Mouse (Mus musculus): ENCODE data around the gene Gzf1. TPM values are rescaled to one million over a fixed set of nuclear protein-coding genes. Genes with fewer than 3 reads are reported as not detected.

The Gzf1 gene
- total RNA-seq (2021), result 10 to 100 TPM; 29.7 to 30.4 TPM
- long read RNA-seq, experiment 1, full-length matches to known transcripts, result 6 of 14 reads
- long read RNA-seq, experiment 1, partial matches to known transcripts, result 6 of 14 reads
- long read RNA-seq, experiment 1, other reads (novel, unspliced or antisense), result 2 of 14 reads
- long read RNA-seq, experiment 2, full-length matches to known transcripts, result 5 of 15 reads
- long read RNA-seq, experiment 2, partial matches to known transcripts, result 10 of 15 reads
- long read RNA-seq, experiment 2, other reads (novel, unspliced or antisense), result 0 of 15 reads

DNA sequence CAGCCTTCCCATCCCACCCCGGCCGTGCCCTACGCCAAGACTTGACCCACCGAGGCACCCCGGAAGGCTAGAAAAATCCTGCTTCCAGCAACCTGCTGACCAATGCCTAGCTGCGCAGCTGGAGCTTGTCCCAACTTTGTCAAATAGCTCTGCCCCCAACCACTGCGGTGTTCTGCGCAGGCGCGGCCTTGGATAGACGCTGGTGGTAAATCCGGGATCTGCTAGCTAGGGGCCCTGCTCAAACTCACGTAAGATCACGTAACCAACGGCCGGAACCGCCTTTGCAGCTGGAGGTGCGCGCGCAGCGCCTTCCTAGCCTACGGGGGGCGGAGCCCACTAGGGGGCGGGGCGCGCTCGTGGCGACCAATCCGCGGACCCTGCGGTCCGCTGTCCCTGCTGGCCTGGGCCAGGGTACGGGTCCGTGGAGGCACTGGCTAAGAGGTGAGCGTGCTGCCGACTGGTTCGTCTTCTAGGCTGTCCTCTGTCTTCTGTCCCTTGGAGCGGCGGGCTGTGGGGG, at the start of gene Gzf1:
Gzf1 (plus strand) TSS at position 249 of the 517 bp plus-strand sequence.
- DNase-seq (ENCODE audit: low spot score in 2 of 2), result peak; percentile 99 to 100

DNA sequence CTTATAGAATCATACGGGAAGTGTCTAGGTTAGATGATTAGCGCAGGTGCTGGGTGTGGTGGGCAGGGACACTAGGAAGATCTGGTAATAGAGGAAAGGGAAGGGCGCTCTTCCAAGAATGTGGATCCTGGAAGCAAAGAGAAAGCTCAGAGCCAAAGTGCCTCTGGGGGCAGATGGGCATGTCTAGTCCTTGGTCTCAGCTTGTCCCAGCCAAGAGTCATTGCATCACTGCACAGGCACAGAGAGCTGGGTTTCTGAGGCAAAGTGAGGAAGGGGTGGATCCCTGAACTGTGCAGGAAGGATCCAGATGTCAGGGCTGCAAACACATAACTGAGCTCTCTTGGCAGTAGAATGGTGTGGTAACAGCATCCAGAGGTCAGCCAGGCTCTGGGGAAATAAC, 49.2 kb upstream of the Gzf1 start:
- DNase-seq (ENCODE audit: low spot score in 2 of 2), result no peak

DNA sequence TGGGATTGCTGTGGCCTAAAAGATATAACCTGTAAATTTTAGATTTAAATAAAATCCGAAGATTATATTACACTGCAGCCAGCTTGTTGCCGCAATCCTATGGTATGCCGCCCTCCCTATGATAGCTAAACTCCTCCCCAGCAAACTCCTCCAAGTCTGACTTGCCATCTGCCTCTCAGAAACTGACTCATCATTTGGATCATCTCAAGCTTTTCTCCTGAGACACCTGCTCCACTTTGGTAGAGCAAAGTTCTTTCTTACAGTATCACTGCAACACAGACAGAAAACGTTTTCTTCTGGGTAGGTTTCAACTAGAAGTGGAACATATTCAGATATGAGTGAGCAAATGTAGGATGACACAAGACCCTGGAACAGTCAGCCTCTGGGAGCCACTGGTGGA, 46.4 kb upstream of the Gzf1 start:
- no peak for DNase-seq (ENCODE audit: low spot score in 2 of 2)

DNA sequence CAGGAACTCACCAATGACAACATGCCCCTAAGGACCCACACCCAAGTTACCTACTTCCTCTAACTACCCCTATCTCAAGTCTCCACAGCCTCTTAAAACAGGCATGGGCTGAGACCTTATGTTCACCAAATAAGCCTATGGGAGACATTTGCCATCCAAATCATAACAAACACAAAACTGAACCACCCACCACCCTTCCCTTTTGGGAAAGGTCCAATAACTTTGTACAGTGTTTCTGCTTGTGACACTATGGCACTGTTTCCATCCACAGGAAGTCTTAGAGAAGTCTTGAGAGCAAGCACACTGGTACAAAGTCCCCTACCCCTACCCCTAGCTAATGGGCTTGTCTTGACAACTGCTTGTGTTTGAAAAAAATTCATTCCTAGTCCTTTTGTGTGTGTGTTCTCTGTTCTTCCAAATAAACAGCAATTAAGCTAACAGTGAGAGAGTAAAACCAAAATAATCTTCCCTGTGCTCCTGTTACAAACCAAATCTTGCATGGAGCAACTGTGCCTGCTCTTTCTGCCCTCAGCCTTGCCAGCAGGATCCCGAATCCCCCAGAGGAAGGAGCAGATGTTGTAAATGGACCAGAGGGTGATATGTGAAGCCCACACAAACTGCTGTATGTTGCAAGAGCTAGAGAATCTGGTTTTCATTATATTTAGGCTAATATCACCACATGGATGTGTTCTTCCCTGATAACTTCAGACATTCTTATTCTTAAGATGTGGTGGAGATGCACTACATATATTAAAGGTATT, 38.0 kb upstream of the Gzf1 start:
- no peak for DNase-seq (ENCODE audit: low spot score in 2 of 2)

DNA sequence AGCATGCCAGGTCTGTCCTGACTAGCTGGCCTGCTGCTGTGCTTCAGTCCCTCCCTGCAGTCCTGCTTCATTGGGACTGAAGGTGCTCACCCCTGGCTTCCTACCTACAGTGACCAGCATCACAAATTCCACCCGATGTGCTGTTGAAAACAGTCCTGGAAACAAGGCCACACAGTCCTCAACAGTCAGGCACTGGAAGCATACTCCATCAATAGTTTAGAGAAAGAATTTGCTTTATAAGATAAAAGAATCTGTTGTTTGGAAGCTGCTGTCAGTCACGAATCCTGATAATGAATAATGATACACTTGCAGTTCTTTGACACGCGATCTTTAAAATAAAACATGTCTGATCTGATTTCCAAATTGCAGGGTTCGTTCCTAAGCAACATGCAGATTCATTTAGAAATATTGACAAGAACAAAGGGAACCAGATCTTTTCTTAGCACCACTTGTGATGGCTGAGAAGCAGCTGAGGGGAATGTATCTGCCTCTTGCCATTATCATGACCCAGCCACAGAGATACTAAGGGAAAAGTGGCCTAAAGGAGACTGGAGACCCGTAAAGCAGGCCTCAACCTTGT, 36.3 kb upstream of the Gzf1 start:
- no peak for DNase-seq (ENCODE audit: low spot score in 2 of 2)

DNA sequence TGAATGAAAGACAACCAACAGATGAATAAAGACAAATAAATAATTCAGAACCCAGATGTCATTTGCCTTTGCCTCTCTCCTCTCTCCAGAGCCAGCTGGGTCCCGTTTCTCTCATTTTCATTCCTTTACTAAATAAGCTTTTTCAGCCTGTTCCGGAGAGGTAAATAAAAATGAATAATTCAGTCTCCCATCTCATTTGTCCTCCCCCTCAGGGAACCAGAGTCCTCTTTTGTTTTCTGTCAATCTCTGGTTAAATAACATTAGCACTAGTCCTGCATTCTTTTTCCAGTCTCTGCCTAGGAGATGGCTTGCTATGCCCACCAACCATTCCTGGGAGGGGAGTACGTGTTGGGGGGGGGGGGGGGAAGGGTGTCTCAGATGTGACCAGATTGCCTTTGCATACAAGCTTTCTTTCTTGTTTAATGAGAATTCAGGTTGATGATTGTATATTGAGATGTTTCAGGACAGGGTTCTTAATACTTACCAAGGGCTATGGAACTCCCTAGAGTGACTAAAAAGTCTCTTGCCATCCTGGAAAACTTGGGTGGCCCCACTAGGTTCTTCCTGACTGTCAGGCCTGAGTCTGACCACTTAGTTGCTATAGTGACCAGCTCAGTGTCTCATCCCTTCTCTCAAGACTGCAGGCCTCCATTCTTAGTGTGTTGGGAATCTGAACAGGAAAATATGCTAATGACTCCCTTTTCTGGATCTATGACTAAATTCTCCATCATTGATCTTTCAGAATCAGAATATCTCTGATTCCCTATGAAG, 30.1 kb upstream of the Gzf1 start:
- DNase-seq (ENCODE audit: low spot score in 2 of 2), result no peak

DNA sequence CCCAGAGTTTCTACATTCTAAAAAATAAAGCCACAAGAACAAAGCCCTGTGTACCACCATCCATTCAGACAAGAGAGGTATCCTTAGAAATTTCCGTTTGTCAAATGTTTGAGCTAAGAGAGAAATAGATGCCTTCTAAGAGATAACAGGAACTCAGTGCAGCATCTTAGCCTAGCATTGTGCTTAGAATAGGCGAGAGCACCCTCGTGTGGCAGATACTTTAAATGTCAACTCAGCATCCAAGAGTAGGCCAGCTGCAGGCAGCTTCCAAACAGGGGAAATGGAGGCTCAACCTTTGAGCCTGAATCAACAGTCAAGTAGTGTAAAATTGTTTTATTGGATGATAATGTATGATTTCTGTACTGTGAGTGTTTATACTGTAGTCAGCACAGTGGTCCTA, 25.9 kb upstream of the Gzf1 start:
- DNase-seq (ENCODE audit: low spot score in 2 of 2), result peak; percentile 66 to 70

DNA sequence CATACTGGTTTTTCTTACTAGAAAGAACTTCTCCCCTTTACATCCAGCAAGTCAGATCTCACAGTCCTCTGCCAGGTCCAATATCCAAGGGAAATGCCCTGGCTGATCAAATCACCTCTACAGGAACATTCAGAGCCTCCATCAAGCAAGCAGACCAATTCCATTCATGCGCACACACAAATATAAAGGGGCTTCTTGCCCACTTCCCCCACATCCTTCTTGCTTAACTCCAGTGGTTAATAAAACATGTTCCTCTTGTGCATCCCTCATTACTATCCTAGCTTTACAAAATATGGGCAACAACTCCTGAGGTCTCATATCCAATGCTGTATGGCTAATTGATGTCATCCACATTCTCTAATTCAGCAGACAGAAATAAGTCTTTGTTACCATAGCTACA, 17.4 kb upstream of the Gzf1 start:
- no peak for DNase-seq (ENCODE audit: low spot score in 2 of 2)

DNA sequence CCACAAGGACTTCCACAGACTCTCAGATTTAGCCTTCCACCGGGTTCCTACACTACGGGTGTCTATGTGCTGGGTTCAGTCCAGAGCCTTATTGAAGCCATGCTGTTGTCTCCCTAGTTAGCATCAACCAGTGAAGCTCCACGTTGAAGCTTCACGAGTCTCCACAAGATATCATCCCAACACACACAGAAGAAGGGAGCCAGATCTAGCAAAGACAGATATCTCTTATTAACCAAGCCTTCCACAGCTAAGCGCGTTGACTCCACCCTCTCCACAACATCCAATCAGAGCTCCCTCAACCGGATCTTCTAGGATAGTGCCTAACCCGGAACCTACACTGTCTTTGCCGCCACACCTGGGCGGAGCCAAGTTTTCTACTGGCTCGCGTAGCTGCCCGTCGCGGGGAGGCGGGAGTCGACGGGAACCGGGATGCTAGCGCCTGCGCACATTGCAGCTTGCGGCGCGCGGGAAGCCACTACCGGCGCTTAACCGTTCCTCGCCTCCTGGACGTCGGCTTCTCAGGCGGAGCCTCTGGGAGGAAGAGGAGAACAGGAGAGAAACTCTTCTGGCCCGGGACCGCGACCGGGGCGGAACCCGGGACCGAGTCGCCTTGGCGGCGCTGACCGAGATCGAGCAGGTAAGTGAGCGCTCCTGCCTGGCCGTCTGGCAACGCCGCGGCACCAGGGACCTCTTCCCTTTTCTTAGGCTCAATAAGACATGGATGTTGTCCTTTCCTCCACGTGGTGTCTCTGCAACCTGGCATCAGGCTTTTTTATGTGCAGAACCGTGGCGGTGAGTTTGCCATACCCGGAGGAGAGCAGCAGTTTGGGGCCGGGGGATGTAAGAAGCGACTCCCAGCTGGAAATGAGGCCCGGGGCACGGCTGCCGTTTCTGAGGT, 8.4 kb upstream of the Gzf1 start, which contains the start of gene Nxt1:
Nxt1 (plus strand) TSS at position 403 of the 898 bp plus-strand sequence.
- DNase-seq (ENCODE audit: low spot score in 2 of 2), result peak; percentile 100

DNA sequence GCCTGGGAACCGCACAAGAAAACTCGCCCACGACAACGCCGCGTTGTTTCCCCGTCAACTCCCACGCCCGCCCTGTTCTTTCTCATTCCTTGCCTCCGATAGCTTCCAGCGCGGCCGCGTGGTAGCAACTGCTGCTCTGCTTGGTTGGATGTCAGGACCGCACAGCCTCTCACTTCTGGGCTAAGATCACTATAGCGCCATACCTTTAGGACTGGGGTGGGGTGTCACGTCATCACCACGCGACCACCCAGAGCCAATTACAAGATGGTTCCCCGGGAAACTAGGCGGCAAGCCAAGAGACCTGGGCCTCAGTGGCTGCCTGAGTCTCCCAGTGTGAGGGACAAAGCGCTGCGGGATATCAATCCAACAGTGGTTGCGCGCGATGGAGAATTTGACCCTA, 3.0 kb upstream of the Gzf1 start:
- DNase-seq (ENCODE audit: low spot score in 2 of 2), result peak; percentile 52

DNA sequence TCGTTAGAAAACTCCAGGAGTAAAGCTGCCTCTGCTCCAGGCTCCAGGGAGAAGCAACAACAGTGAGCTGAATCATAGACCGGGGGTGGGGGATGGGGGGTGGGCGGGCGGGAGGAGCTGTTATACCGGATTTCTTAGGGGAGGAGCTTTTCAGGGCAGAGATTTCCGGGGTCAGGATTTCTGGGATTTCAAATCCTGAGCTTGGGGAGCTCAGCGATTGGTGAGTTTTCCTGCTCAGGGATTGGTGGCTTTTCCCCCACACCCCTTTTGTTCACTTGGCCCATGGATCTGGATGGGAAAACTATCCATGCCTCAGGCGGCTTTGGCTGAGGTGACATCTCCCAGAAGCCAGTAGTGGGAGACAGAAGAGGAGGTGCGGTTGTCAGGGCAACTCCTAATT, 1.5 kb upstream of the Gzf1 start:
- DNase-seq (ENCODE audit: low spot score in 2 of 2), result peak in 1 of 2 experiments; percentile 41

DNA sequence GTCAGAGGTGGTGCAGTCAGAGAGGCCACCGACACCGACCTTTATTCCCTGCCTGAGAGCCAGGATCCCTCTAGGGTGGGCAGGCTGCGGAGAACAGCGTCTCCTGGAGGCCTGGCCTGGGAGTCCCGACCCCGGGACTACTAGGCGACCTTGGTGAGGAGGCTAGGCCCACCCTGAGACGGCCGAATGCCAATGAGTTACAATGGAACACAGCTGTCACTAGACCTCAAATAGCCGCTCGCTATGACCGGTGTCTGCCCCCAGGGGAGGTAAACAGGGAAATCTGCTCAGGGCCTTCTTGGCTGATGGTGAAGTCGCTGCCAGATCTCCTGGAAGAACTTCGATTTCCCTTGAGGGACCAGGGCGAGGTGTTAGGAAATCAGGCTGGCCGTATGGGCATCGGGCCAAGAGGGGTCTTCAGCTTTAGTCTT, 653 bp downstream of the Gzf1 start:
- DNase-seq (ENCODE audit: low spot score in 2 of 2), result peak; percentile 41 to 47

DNA sequence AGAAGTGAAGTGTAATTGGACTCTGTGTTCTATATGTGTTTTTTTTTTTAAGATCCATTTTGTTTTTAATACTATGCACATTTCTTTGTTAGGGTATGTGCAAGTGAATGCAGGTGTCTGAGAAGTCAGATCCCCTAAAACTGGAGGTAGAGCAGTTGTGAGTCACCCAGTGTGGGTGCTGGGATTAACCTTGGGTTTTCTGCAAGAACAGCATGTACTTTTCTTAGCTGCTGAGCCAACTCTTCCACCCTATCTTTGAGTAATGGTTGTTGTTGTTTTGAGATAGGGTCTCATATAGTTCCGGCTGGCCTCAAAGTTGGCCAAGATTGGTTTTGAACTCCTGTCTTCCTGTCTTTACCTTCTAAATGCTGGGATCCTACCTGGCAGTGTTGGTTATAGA, 2.2 kb downstream of the Gzf1 start:
- no peak for DNase-seq (ENCODE audit: low spot score in 2 of 2)

DNA sequence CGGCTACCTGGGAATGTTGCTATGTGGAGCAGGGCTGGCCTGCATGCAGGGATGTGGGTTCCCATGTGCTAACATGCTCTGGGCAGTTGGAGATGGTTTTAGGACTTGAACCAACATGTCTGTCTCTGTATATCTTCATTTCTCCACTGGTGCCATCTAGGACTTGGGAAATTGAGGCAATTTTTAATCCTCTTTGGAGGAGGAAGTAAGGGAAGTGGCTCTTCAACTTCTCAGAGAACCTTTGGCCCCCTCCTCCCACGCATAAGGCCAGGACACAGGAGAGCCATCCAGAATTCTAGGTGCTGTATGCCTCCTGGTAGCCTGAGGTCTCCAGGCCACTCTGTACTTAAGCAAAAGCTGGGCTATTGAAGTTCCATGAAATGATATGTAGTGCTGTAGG, 4.1 kb downstream of the Gzf1 start:
- no peak for DNase-seq (ENCODE audit: low spot score in 2 of 2)

DNA sequence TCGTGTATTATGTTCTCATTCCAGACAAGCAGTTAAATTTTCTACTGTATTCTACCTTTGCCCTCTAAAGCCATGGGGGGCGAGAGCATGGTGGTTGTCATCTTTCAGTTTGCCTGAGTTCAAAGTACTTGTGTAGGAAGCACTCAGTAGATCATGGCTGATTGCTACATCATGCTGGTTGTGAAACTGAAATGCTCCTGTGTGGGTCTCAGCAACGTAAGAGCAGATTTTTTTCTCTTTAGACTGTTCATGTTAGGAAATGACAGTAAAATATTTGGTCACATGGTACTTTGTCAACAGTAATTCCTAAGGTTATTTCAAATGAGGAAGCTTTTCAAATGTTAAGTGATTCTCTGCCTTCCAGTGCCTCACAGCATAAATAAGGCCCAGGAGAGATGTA, 4.9 kb downstream of the Gzf1 start:
- DNase-seq (ENCODE audit: low spot score in 2 of 2), result no peak

DNA sequence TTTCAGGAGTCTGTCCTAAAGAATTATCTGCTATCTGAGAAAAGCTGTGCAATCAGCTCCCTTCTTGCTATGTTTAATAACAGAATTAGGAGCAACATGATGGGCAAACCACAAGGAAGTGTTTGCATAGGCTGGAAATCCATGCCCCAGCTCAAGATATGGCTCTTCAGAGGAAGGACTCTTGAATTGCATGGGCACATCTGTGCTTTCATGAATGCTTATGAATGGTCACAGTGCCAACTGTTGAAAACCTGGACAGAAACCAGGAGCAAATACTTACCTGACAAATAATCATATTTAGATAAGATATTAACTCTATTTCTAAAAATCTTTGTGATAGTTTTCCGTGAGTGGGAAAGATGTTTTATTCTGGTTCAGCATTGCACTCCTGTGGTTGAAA, 6.0 kb downstream of the Gzf1 start:
- DNase-seq (ENCODE audit: low spot score in 2 of 2), result no peak

DNA sequence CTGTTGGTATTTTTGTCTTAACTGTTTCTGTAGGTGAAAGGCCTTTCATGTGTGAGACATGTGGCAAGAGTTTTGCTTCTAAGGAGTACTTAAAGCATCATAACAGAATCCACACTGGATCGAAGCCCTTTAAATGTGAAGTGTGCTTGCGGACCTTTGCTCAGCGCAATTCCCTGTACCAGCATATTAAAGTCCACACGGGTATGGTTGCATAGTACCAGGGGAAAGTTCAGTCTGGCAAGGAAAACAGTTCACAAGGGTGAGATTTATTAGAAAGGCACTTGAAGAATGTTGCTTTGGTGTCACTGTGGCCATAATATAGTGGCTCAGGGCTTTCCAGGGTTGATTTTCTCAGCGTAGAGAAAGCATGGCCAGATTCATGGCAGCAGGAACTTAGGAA, 7.1 kb downstream of the Gzf1 start:
- DNase-seq (ENCODE audit: low spot score in 2 of 2), result no peak

DNA sequence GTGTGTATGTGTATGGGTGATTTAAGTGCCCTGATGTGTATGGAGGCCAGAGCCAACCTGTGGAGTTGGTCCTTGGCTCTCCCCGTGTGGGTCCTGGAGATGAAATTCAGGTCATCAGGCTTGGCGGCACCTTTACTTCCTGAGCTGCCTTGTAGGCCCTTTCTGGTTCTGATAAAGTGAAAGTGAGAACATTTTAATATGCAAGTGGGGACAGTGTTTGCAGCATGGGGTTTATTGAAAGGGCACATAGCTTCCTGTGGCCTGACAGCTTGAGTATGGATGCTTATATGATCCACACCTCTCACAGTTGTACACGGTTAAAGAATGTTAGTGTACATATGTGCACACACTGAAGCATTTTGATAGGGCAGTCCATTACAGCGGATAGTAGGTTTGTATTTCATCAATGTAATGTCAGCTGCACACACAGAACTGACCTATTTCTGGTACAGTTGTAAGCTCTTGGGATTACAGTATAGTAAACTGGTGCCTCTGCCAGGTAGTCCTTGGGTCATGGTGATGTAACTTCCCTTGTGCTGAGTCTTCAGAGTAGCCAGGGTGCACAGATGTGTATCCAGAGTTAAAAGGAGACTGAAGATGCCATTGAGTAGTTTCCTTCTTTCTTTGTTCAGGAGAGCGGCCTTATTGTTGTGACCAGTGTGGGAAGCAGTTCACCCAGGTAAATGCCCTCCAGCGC, 8.8 kb downstream of the Gzf1 start:
- no peak for DNase-seq (ENCODE audit: low spot score in 2 of 2)

DNA sequence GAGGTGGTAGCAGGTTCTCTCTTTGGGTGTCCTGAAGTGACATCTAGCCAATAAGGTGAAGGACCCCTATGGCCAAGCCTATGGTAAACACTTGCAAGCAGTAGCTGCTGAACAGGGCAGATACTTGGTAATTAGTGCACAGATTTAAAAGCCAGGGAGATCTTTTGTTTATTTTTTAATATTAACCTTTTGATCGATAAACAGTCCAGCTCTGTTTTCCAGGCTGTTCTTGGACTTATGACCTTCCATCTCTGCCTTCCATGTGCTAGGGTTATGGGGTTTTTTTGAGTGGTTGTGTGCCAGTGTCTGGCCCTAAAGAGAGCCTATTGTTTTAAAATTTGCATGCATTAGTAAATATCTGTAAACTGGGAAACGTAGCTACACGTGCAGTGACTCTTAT, 9.5 kb downstream of the Gzf1 start:
- DNase-seq (ENCODE audit: low spot score in 2 of 2), result no peak

DNA sequence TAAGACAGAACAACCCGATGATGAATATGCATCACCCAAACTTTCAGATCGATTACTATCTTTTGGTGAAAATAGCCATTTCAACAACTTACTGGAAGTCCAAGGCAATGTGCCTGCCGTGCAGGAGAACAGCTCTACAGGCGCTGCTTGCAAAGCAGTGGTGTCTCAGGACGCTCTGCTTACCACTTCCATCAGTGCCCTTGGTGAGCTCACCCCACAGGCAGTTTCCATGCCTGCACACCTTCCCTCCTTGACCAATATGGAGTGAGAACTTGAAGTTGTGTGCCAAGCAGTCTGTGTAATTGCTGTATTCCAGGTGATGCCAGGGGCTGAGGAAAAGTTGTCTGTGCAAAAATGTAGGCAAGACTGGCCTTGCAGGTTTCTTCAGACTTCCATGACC, 10.0 kb downstream of the Gzf1 start:
- DNase-seq (ENCODE audit: low spot score in 2 of 2), result no peak
